Mouse (Mus musculus): ENCODE results near the gene Letmd1.
A peak's percentile ranks its signal among the peaks of the same experiment; 100 is the strongest.
"Not testable (repeated sequence)": the region's sequence is repeated elsewhere in the genome, so short reads cannot be mapped to it uniquely, and the experiment has no call there.

Gene Letmd1

DNA sequence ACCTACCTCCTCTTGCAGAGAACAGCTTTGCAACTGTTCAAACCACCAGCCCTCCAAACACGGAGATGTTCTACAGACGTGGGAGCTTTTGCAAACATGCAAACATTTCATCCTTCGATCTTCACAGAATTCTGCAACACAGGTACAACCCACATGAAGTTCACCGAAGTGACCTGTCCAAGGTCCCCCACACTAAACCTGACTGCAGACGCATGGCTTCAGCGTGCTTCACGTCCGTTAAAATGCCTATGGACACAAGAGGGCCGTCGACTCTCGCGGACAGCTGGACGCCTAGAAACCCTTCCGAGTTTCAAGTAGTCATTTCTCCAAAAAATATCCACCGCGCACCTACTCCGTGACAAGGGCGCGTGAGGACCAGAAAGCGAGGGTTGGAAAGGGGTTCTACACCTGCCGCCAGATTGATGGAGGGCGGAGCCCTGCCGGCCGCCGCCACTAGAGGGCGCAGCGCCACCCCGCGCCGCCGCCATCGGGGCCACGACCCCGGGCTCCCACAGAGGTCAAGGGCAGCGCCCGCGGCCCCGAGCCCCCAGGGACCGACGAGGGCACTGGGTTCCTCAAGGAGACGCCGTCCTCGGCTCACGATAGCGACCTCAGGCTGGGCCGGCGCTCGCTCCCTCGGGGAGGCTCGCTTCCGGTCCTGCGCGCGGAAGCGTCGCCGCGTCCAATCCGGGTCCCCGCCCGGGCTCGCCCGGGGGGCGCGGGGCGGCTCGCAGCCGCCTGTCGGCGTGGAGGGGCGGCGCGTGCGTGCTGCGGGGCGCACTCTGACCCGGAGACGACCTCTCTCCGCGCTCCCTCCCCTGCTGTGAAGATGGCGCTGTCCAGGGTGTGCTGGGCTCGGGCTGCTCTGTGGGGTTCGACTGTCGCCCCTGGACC is at the start of gene Letmd1:
Gene Letmd1 (plus strand): TSS at position 729 of the 894 bp plus-strand sequence.
- peak; percentile 78 for DNase-seq (ENCODE audit: low read depth, low spot score)

DNA sequence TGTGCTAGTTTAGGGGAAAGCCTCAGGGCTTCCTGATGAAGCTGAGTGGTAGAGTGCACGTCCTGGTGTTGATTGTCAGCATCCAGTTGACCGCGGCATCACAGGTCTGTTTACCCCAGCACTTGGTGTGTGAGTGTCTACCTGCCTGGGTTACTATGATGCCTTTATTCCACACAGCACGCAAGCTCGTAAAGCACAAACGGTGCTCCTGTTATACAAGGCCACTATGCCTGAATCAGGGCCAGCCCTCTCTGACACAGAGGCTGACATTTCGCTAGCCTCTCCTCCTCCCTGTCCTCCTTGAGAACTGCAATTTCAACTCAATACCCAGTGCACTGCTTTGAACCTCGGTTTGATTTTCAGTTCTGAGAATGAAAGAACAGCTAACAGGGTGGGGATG is 49.5 kb upstream of the Letmd1 start:
- no peak for DNase-seq (ENCODE audit: low read depth, low spot score)

DNA sequence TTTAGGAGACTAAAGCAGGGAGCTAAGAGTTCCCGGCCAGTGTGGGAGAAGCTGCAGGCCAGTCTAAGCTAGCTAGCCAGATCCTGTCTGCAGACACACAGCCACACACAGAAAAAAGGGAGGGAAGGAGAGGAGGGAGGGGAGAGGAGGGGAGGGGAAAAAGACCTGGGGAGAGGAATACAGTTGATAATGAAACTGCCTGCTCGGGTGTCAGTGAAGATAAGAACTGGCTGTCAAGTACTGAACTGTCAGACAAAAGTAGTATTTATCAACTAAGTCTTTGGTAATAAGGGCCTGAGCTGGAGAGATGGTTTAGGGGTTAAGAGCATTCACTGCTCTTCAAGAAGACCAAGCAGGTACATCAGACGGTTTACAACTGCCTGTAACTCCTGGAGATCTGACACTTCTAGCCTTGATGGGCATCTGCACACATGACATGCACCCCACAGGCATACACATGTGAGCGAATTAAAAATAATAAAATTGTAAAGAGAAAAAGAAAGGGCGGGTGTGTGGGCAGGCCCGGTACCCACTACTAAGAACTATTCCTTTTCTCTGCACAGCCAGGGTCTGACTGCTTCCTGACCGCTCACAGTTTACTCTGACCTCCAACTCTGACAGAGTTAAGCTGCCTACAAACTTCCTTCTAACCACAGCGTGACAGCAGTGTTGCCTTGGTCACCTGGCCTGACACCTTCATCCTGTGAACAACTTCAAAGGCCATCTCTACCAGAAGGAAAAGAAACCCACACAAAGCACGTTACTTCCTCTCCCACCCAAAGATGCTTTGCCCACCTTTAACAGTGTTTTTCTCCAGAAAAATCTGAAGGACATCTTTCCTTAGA is 48.7 kb upstream of the Letmd1 start:
- DNase-seq (ENCODE audit: low read depth, low spot score), result no peak

DNA sequence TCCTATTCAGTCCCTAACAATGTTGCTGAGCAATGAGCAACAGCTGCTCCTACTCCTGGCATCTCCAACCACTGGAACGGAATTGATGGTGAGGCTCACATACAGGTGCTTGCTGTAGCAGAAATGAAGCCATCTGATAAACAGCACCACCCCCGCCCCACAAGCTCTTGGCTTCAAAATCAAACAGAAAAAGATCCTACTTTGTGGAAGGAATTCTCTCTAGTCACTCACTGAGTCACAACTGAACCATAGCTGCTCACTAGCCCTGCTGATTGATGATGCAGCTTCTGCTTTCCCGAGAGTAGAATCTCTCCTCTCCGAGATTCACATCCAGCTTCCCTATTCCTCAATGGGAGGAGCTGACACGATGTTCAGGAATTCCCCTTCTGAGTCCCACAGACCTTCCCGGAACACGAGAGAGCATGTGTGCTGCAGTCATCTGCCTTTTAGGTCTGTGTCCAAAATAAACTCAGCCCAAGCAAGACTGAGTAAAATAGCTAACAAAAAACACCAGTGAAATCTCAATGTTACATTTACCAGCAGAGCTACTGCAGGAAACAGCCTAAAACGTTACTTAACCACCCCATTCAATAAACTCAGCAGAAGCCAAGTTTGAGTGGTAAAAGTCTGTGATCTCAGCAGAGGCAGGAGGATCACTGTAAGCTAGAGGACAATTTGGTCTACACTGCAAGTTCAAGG is 47.6 kb upstream of the Letmd1 start:
- no peak for DNase-seq (ENCODE audit: low read depth, low spot score)

DNA sequence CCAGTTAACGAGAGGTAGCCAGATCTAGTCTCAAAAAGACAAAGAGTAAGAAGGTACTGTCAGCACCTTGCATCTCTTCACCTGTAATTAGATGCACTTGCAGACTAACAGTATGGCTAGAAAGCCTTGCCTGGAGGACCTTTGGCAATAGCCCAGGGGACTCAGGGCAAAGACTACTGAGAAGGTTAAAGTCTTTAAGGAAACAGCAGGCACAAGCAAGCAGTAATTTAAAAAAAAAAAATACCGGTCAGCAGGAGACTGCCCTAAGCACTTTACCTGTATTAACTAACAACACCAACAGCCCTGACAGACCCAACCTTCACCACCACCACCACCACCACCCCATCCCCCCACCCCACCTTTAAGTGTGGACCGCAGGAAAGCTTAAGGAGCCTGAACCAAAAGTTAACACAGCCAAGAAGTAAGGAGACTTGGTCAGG is 47.0 kb upstream of the Letmd1 start, which contains the start of gene Gm5475:
Gene Gm5475 (plus strand): TSS at position 390 of the 440 bp plus-strand sequence.
- DNase-seq (ENCODE audit: low read depth, low spot score), result not testable (repeated sequence)

DNA sequence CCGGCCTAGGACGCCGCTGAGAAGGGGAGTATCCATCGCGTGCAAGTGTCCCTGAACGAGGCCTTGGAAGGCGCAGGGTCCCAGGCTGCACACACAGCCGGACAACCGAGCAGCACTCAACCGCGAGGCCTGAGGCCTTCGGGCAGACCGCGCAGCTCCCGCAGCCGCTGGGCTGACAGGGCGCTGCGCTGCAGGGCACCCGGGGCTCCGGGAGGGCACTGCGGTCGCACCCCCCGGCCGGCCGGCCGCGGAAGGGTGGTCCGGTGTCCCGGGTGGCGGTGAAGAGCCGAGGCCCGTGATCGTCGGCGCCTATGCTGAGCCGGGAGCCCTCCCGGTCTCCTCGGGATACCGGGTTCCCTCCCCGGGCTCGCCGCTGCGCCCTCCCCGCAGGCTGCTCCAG is 46.3 kb upstream of the Letmd1 start:
- DNase-seq (ENCODE audit: low read depth, low spot score), result no peak

DNA sequence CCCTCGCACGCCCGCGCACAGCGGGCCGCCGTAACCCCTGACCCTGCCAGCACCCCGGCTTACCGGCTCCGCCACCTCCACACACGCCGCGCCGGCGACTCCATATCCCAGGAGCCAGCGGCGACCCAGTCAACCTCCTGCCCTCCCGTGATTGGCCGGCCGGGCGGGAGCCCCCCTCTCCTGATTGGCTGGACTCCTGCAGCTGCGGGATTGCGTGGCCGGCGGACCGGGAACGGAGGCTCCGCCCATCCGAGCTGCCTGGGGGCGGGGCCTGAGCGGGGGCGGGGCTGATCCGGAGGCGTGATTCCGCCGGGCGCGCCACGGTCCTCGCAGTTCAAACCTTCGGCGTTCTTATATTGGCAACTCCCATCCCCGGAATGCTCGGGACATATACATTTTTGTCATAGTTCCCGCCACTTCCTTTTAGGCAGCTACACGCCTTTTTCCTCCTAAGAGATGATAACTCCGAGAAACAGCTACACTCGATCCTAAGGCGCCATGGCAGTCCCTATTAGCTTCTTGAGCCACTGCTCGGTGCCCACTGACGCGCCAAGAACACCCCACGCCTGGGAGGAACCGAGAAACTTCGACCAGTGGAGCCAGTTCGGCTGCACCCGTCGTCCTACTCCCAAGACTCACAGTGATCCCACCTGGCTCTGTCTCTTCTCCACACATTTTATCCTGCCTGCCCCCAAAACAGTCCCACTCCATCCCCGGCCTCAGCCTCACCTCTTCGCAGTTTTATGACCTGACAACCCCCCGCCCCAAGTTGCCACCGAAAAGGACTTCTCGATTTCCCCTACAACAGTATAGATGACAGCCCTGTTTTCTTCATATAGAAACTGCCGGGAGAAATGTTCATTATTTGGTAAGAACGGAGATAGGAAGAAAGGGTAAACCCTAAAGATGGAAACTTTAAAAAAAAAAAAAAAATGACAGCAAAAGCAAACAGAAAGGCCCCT is 45.6 kb upstream of the Letmd1 start:
- DNase-seq (ENCODE audit: low read depth, low spot score), result peak; percentile 89

DNA sequence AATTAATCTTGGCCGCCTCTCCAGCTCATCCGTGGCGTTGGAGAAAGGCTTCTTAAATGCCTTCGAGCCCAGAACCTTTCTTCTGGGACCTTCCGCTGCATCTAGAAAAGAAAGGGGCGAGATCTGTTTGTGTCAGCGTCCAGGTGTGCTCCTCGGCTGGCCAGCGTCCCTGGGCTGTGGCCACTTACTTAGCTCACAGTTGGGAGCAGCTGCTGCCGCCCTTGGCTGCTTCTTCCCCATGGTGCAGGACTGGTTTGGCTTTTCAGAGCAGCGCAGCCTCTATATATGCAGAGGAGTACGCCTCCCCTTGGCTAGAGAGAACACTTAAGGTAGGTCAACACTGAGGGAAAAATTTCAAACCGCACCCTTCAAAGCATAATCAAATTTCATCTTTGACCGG is 44.9 kb upstream of the Letmd1 start:
- DNase-seq (ENCODE audit: low read depth, low spot score), result no peak

DNA sequence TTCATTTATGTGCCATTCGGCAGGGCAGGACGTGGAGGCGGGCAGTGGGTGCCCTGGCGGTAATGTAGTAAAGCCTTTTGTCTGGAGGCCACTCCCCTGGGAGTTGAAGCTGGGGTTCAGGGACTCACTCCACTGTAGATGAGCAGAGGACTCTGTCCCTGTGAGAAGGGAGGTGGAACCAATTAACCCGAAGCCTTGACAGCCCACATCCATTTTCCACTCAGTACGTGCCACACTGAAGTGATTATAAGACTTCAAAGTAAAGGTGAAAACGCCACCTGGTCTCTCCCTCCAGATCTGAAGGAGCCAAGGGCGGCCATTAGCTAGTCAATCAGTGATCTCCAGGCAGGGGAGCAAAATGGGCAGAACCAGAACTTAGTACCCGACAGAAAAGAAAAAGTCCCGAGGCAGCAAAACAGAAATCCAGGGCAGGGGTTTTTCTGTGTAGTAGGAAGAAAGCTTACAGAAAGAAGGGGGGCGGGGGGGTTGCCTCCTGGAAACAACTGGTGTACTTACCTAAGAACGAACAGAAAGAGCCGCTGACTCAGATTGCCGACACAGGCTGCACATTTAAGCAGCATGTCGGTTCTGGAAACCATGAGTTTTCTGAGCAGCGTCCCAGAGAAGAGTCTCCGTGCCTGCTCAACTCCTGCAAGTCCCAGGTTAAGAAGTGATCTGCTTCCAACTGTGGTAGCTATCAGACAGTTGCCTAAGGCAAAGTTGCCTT is 44.3 kb upstream of the Letmd1 start, which contains the start of gene Slc11a2:
Gene Slc11a2 (minus strand): TSS at position 677 of the 727 bp plus-strand sequence.
- no peak for DNase-seq (ENCODE audit: low read depth, low spot score)

DNA sequence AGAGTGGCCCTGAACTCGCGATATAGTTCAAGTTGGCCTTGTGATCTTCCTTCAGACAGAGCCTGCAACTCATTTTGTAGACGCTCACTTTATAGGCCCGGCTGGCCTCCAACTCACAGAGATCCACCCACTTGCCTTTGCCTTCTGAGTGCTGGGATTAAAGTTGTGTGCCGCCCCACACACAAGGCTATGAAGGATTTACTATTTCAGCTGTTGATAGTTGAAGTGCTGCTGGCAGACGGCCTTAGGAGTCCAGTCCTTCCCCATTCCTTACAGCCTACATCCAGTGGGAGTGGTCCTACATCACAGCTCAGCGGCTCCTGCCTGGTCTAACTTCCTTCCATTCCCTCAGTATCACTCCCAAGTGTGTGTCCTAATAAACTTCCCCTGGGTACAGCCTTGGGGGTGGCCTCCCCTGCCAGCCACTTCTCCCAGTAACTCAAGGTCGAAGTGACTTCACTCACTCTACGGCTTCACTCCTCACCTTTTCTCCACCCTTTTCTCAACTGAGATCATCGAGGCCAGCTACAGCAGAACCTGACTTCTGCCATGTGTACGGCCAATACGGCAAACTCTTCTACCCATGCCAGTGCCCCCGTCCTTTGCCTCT is 40.4 kb upstream of the Letmd1 start:
- DNase-seq (ENCODE audit: low read depth, low spot score), result no peak

DNA sequence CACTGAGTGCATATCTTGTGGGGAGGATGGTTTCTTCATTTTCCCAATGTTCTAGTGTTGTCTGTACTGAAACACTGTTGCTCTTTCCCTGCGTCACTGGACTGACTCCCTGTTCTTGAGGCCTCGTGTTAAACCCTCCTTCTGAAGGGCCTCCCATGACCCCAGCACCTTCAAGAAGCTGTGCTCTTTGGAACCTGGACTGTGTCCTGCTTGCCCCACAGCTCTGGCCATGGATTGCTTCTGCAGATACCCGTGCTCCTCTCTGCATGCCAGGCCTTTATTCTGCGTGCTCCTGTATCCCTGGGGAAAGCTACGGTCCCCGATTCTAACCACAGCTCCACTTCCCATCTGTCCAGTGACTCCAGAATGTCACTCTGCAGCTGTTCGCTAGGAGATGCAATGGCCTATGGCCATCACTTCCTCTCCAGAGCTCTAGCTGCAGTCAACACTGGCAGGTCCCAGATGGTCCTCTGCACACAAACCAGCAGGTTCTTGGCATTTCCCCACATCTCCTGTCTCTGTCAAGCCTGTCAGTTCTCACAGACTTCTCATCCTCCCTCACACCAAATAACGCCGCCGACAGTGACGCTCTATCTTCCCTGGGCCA is 38.8 kb upstream of the Letmd1 start:
- no peak for DNase-seq (ENCODE audit: low read depth, low spot score)

DNA sequence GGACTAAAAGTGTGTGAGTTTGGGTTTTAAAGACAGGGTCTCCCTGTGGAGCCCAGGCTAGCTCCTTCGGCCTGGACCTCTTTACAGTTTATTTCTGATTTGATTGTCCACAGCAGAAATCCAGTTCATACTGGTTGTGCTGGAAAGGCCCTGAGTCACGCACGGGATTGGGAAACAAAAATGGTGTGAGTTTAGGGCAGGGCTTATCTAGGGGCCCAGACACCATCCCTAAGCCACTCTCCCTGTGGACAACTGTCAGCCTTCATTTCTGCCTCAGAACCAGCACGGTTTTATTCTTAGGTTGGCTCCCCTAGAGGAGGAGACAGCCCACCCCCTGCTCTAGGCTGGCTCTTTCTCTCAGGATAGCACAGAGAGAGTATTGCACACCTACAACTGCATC is 35.6 kb upstream of the Letmd1 start:
- no peak for DNase-seq (ENCODE audit: low read depth, low spot score)

DNA sequence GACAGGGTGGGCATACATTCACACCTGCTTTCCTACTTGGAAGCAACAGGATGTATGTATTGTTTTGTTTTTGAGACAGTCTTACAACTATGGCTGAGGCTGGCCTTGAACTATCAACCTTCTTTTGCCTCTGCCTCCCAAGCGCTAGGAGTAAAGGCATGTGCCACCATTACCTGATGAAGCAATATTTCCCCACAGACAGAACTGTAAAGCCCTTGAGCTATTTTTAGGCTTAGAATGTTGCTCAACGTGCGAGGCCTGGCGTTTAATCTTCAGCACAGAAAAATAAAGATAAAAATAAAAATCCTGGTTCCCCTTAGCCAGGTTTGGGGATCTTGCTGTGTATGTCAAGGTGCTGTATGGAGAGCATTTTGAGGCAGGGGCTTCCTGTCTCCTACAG is 32.7 kb upstream of the Letmd1 start:
- DNase-seq (ENCODE audit: low read depth, low spot score), result no peak

DNA sequence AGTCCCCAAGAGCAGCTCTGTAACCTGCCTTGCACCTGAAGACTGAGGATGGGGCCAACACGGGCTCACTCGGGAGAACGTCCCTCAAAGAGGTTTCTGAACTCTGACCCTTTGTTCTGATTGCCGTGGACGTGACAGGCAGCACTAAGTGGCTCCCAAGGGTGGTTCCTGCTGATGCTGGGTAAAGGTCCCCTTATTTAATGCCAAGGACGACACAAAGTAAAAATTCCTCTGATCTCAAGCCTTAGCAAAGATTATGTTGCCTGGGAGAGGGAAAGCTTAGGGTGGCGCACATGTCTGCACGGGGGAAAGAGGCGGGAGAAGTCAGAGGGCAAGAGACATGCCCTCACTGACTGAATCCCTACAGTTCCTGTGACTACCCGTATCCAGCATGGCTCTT is 32.3 kb upstream of the Letmd1 start:
- no peak for DNase-seq (ENCODE audit: low read depth, low spot score)

DNA sequence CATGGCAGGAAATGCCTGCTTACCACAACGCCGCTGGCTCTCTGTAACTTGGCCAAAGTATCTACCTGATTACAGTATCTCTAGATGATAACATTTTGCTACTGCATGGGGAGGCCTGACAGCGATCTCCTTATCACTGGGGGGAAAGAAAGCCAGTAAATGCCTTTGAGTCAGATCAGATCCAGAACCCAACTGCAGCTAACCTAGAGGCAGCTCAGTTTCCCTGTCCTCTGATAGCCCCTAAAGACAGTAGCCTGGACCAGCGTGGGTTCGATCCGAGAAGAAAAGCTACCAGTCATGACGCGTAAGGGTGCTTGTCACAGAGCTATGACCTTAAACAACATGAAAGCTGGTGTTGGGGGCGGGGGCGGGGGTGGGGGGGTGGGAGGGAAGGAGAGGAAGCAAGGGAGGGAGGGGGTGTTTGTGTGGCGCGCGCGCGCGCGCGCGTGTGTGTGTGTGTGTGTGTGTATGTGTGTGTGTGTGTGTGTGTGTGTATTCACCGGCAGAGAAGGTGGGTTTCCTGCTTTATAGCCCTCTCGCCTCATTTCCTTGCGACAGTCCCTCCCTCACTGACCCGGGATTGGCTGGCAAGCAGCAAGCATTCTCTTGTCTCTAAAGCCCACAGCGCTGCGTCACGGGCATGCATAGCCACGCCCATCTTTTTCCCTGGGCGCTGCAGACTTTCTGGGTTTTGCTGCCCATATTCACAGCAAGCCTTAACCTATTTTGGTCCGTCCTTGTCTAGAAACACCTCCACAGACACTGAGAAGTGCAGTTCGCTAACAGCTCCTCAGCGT is 25.5 kb upstream of the Letmd1 start:
- DNase-seq (ENCODE audit: low read depth, low spot score), result peak; percentile 96

DNA sequence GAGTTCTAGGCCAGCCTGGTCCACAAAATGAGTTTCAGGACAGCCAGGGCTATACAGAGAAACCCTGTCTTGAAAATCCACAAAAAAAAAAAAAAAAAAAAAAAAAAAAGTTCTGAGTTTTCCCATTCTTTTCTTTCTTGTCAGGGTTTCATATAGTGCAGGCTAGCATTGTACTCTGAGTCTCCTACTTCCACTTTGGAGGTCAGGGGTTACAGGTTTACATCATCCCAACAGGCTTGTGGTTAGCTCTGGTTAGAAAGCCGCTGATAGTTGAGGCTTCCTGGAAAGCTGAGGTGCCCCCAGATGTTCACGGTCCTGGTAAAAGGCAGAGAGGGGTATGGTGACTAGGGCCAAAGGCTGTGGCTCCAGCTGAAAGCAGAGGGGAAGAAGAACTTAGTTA is 21.9 kb upstream of the Letmd1 start:
- DNase-seq (ENCODE audit: low read depth, low spot score), result no peak

DNA sequence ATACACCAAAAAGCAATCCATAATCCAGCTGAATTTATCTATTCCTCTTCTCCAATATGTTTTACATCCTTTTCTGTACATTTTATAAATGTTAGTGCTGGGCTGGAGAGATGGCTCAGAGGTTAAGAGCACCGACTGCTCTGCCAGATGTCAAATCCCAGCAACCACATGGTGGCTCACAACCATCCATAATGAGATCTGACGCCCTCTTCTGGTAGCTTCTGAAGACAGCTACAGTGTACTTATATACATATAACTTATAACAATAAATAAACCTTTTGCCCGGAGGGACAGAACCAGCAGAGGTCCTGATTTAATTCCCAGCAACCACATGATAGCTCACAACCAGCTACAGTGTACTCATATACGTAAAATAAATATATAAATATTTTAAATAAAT is 20.3 kb upstream of the Letmd1 start:
- no peak for DNase-seq (ENCODE audit: low read depth, low spot score)

DNA sequence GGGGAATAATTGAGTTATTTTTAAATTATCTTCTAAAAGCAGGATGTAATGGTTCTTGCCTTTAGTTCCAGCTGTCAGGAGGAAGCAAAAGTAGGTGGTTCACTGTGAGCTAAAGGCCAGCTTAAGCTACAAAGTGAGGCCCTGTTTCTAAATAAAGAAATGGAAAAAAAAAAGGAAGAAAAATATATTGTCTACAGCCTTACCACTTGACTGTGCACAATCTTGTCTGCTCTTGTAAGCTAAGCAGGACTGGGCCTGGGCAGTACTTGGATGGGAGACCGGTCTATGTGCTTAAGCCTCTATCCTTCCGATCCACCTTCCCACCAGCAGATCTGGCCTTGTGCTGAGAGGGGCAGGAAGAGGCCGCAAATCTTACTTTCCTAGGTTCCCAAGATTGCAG is 19.3 kb upstream of the Letmd1 start:
- DNase-seq (ENCODE audit: low read depth, low spot score), result no peak
